Mouse (Mus musculus) ovary, adult 18-20 months (tissue): Measurements from ENCODE around the gene Rubcnl.

Source experiments
- DNase-seq: peaks from one replicate; pipeline ENCODE4 v3.0.0; 2022; ENCODE audit warnings: low spot score, mixed read lengths

Gene Rubcnl

GRCm38 (mm10) chr14:75017877-75018825 lies 2.3 kb downstream of the Rubcnl start:
- no peak for DNase-seq

- no peak for DNase-seq
Observed at GRCm38 (mm10) chr14:75018829-75019228, 3.0 kb downstream of the Rubcnl start.

- DNase-seq: no peak
Observed at GRCm38 (mm10) chr14:75020581-75021253, 4.9 kb downstream of the Rubcnl start.

- no peak for DNase-seq
Observed at GRCm38 (mm10) chr14:75022522-75022921, 6.7 kb downstream of the Rubcnl start.

- no peak for DNase-seq
Observed at GRCm38 (mm10) chr14:75024793-75025710, 9.2 kb downstream of the Rubcnl start.

GRCm38 (mm10) chr14:75030764-75031163 lies 14.9 kb downstream of the Rubcnl start:
- DNase-seq: no peak

- no peak for DNase-seq
Observed at GRCm38 (mm10) chr14:75031999-75032575, 16.3 kb downstream of the Rubcnl start.

GRCm38 (mm10) chr14:75032742-75033141 lies 16.9 kb downstream of the Rubcnl start:
- DNase-seq: no peak

- no peak for DNase-seq
Observed at GRCm38 (mm10) chr14:75034240-75034639, 18.4 kb downstream of the Rubcnl start.

GRCm38 (mm10) chr14:75035431-75035830 lies 19.6 kb downstream of the Rubcnl start:
- DNase-seq: no peak

GRCm38 (mm10) chr14:75045184-75045583 lies 29.4 kb downstream of the Rubcnl start:
- DNase-seq: no peak

- DNase-seq: no peak
Observed at GRCm38 (mm10) chr14:75052451-75052850, 36.6 kb downstream of the Rubcnl start.

- peak; percentile 21 for DNase-seq
Observed at GRCm38 (mm10) chr14:75054455-75055343, 38.9 kb downstream of the Rubcnl start.

GRCm38 (mm10) chr14:75056861-75057431 lies 41.1 kb downstream of the Rubcnl start:
- DNase-seq: no peak

- DNase-seq: no peak
Observed at GRCm38 (mm10) chr14:75060562-75060961, 44.7 kb downstream of the Rubcnl start.

GRCm38 (mm10) chr14:75063936-75064335 lies 48.1 kb downstream of the Rubcnl start:
- DNase-seq: no peak

GRCm38 (mm10) chr14:75064520-75064919 lies 48.7 kb downstream of the Rubcnl start:
- DNase-seq: no peak

- no peak for DNase-seq
Observed at GRCm38 (mm10) chr14:75065211-75065610, 49.4 kb downstream of the Rubcnl start.

GRCm38 (mm10) chr14:75068430-75069112 lies 52.7 kb downstream of the Rubcnl start:
- no peak for DNase-seq
